Mouse (Mus musculus): Measurements from ENCODE around the gene Hcrtr2. TPM values are rescaled to one million over a fixed set of nuclear protein-coding genes. Genes with fewer than 3 reads are reported as not detected.

Gene Hcrtr2
- polyA plus RNA-seq (2015; fragmentation: Nextera tagmentation; extraction: Ambion mirVana), result 4.1 and 6.0 TPM in 2 replicates

GRCm38 (mm10) chr9:76323756-76324155 lies at the start of gene Hcrtr2:
Gene Hcrtr2, minus strand, starts transcription at chr9:76323856.
- ATAC-seq, result peak; percentile 42
- H3K4me2 ChIP-seq (replicated peaks), result peak within 1 kb of the TSS; percentile 83
- H3K9me3 ChIP-seq, result no peaks in the 10 kb centered on the region
- H3K4me3 ChIP-seq (replicated peaks), result peak within 1 kb of the TSS; percentile 53
- WGBS, result 74% methylated on average over 6 of the region's 6 CpGs
- peak within 1 kb of the TSS; percentile 56 for H3K9ac ChIP-seq (replicated peaks)
- peaks cover 14% of the 10 kb centered on the region for H3K27me3 ChIP-seq
- H3K4me1 ChIP-seq (replicated peaks), result peaks cover 15% of the 10 kb centered on the region
- H3K27ac ChIP-seq, result no peak within 1 kb of the TSS
- no peaks in the 10 kb centered on the region for H3K36me3 ChIP-seq

DNA sequence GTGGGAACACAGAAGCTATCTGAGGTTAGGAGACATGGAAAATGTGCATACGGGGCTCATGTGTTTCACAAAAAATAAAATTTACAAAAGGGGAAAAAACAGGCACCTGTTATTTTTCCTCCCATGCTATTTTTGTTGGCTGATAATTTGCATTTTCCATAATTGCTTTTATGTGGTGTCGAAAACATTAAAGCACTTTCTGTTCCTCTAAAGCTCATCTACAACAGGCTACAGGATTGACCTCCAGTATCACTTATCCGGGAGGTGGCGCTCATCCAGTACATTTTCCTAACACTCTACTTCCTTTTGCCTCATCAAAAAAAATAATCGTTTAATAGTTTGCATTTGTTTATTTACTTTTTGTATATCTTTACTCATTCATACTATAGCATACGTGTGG lies 41.2 kb upstream of the Hcrtr2 start:
- Histone ChIP-seq H3K9me3 (no peaks in the 10 kb centered on the region), H3K27ac (no peak overlapping the region), H3K4me3 (replicated peaks) (no peak overlapping the region), H3K4me2 (replicated peaks) (no peak overlapping the region), H3K27me3 (no peaks in the 10 kb centered on the region), H3K4me1 (replicated peaks) (no peaks in the 10 kb centered on the region), H3K9ac (replicated peaks) (no peak overlapping the region), H3K36me3 (no peaks in the 10 kb centered on the region)
- WGBS, result 88% methylated on average over 6 of the region's 6 CpGs
- no peak for ATAC-seq

- no peak overlapping the region for H3K27ac ChIP-seq
- ATAC-seq, result no peak
- H3K9me3 ChIP-seq, result no peaks in the 10 kb centered on the region
- no peaks in the 10 kb centered on the region for H3K36me3 ChIP-seq
- H3K4me2 ChIP-seq (replicated peaks), result no peak overlapping the region
- no peak overlapping the region for H3K4me3 ChIP-seq (replicated peaks)
- no peaks in the 10 kb centered on the region for H3K4me1 ChIP-seq (replicated peaks)
- no peak overlapping the region for H3K9ac ChIP-seq (replicated peaks)
- H3K27me3 ChIP-seq, result no peaks in the 10 kb centered on the region
Measured at GRCm38 (mm10) chr9:76360374-76360773, 36.7 kb upstream of the Hcrtr2 start.

DNA sequence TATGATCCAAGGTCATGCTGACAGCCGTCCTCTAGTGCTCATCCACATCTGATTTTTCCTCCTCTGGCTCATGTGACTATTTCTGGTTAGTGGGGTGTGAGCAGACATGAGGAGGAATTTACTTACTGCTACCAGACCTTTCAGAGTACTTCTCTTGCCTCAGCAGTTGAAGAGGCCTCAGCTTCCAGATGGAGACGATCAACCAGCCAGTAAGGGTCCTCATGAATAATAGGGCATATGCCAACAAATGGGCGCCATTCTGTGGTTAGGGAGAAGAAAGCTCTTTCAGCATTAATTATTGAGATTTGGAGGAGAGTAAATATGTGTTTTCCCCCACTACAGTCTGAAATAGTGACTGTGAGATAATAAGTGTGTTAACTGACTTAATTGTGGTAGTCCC lies 28.7 kb upstream of the Hcrtr2 start:
- no peak overlapping the region for H3K9ac ChIP-seq (replicated peaks)
- H3K4me2 ChIP-seq (replicated peaks), result no peak overlapping the region
- H3K4me3 ChIP-seq (replicated peaks), result no peak overlapping the region
- H3K27ac ChIP-seq, result no peak overlapping the region
- ATAC-seq, result peak; percentile 53; the same call in 1 of the 2 replicates
- no peaks in the 10 kb centered on the region for H3K9me3 ChIP-seq
- H3K36me3 ChIP-seq, result no peaks in the 10 kb centered on the region
- no peaks in the 10 kb centered on the region for H3K27me3 ChIP-seq
- 63% methylated on average over 3 of the region's 3 CpGs for WGBS
- no peaks in the 10 kb centered on the region for H3K4me1 ChIP-seq (replicated peaks)

DNA sequence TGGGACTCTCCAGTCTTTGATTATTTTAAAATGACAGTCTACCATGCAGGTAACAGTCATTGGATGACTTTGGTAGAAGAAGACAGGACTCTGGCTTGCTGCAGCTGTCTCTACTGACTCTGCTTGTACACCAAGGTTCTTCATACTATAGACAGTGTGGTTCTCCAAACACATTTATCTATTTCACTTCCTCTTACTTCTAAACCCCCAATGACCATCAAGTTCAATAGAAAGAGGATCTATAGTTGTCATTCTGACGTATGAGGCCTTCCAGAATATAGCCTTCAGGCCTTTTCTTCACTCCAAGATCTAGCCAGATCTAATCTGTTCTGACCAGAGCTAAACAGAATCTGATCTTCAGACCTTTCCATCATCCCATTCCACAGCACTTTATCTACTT lies 23.6 kb upstream of the Hcrtr2 start:
- H3K27me3 ChIP-seq, result no peaks in the 10 kb centered on the region

DNA sequence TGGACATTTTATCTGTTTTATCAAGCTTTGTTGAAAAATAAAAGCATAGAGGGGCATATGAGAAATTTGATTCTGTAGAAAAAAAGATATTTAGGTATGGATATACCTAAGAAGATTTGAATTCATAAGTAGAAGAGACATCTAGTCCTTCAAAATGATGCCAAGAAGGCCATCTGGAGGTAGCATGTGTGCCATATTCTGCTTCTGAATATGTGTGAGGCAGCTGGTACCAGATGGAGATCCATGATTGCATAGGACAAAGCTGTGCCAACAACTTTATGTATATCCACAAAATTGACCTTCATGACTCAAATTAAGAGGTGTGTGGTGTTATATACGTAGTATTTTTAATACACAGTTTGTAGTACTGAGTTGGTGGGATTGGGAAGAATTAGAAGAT lies 7.4 kb upstream of the Hcrtr2 start:
- no peaks in the 10 kb centered on the region for H3K27me3 ChIP-seq
- H3K4me1 ChIP-seq (replicated peaks), result no peaks in the 10 kb centered on the region
- H3K4me3 ChIP-seq (replicated peaks), result no peak overlapping the region
- H3K4me2 ChIP-seq (replicated peaks), result no peak overlapping the region
- H3K36me3 ChIP-seq, result no peaks in the 10 kb centered on the region
- no peaks in the 10 kb centered on the region; the same call in 1 of the 2 replicates for H3K9me3 ChIP-seq
- H3K27ac ChIP-seq, result no peak overlapping the region
- no peak for ATAC-seq
- 74% methylated on average over 1 of the region's 1 CpGs for WGBS
- no peak overlapping the region for H3K9ac ChIP-seq (replicated peaks)

More for the DNA sequence above, 23.6 kb upstream of the Hcrtr2 start:
- Histone ChIP-seq H3K4me3 (replicated peaks) (no peak overlapping the region), H3K4me2 (replicated peaks) (no peak overlapping the region), H3K9ac (replicated peaks) (no peak overlapping the region), H3K9me3 (no peaks in the 10 kb centered on the region), H3K27ac (no peak overlapping the region), H3K4me1 (replicated peaks) (no peaks in the 10 kb centered on the region), H3K36me3 (no peaks in the 10 kb centered on the region)
- ATAC-seq, result no peak
- WGBS, result 100% methylated on average over 1 of the region's 1 CpGs

DNA sequence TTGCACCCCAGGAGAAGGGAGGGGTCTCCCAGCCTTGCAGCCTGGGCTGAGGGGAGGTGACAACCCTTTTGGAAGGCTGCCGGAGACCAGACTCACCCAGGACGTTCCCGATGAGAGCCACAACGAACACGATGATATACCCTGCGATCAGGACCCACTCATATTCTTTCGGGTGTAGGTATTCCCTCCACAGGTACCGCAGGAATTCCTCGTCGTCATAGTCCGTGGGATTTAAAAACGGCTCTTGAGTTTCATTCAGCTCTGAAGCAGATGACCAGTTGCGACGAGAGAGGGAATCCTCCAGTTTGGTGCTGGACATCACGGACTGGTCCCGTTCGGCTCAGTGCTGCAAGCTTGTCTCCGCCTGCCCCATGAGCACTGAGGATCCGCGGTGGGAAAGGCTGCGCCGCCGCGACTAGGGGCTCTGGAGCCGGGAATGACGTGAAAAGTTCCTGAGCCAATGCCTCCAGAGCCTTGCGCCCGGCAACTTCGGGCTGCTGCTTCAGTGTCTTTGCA lies 412 bp downstream of the Hcrtr2 start:
- peaks cover 15% of the 10 kb centered on the region for H3K4me1 ChIP-seq (replicated peaks)
- H3K27ac ChIP-seq, result no peak overlapping the region
- H3K27me3 ChIP-seq, result peaks cover 14% of the 10 kb centered on the region
- ATAC-seq, result peak; percentile 83
- H3K36me3 ChIP-seq, result no peaks in the 10 kb centered on the region
- peak overlapping the region; percentile 53 for H3K4me3 ChIP-seq (replicated peaks)
- no peaks in the 10 kb centered on the region for H3K9me3 ChIP-seq
- WGBS, result under 1% methylated on average over 29 of the region's 29 CpGs
- H3K9ac ChIP-seq (replicated peaks), result peak overlapping the region; percentile 56
- H3K4me2 ChIP-seq (replicated peaks), result peak overlapping the region; percentile 83

DNA sequence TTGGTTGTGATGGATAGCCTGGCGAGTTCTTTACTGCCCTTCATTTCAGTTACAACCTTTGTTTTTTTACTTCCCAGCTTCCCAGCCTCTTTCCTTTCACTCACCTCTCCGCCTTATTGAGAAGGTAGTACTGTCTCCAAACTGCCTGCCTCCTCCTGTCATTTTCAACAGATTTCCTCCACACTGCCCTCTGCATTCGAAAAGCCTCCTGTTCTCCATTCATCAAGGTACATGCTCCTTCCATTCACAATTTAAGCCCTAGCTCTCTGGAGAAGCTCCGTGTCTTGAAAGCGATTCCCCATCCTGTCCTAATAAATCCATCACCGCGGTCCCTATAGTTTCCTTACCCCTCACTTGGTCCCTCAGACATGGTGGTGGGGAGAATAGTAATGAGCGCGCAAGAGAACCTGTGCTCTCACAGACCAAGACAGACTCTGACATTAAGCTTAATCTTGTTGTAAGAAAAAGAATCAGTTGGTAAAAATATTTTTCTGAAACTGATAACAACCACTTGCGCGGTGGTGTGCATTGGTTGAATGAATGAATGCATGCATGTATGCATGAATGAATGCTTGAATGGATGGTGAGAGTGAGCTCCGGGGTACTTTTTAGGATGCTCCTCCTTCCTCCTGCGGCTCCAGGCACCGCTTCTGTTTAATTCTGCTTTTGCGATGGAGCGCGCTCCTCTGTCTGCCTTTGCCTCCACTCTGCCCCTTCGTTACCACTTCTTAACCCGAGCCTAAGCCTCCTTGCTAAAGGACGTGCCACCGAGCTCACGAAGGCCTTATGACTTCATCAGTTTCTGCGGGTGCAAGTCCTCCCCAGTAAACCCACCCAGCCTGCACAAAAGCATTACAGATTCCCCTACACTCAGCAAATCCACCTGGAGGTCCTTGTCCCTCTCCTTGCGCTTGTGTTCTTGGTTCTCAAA lies 1.3 kb downstream of the Hcrtr2 start:
- WGBS, result 4% methylated on average over 24 of the region's 24 CpGs
- H3K4me3 ChIP-seq (replicated peaks), result peak overlapping the region; percentile 53
- peak overlapping the region; percentile 56 for H3K9ac ChIP-seq (replicated peaks)
- H3K9me3 ChIP-seq, result no peaks in the 10 kb centered on the region
- H3K4me2 ChIP-seq (replicated peaks), result peak overlapping the region; percentile 83
- H3K27me3 ChIP-seq, result peaks cover 14% of the 10 kb centered on the region
- ATAC-seq, result peak; percentile 71
- H3K36me3 ChIP-seq, result no peaks in the 10 kb centered on the region
- H3K27ac ChIP-seq, result no peak overlapping the region
- H3K4me1 ChIP-seq (replicated peaks), result peaks cover 15% of the 10 kb centered on the region

- Histone ChIP-seq H3K27ac (no peak overlapping the region), H3K36me3 (no peaks in the 10 kb centered on the region), H3K27me3 (peaks cover 14% of the 10 kb centered on the region), H3K9me3 (no peaks in the 10 kb centered on the region), H3K4me1 (replicated peaks) (peaks cover 15% of the 10 kb centered on the region), H3K4me3 (replicated peaks) (peak overlapping the region; percentile 53), H3K4me2 (replicated peaks) (peak overlapping the region; percentile 83), H3K9ac (replicated peaks) (no peak overlapping the region)
- no peak for ATAC-seq
- WGBS, result 88% methylated on average over 4 of the region's 4 CpGs
Measured at GRCm38 (mm10) chr9:76321589-76321988, 2.1 kb downstream of the Hcrtr2 start.

DNA sequence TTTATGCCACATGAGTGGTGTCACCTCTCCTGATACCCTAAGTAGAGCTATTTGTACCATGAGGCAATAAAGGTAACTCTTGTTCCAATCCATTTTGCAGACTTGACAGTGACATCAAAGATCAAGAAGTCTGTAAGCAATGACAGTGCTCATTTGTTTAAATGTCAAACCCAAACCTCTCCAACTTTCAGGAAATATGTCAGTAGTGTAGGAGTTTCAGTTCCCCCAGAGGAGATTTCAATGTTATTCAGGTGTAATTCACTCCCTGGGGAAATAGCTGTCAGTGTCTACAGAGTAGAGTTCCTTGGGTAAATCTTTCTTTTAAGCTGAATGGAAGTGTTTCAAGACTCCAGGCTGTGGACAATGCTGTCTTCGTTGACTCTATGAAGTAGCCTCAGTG lies 2.9 kb downstream of the Hcrtr2 start:
- WGBS, result 73% methylated on average over 1 of the region's 1 CpGs
- H3K36me3 ChIP-seq, result no peaks in the 10 kb centered on the region
- no peak overlapping the region for H3K4me3 ChIP-seq (replicated peaks)
- H3K9ac ChIP-seq (replicated peaks), result no peak overlapping the region
- peaks cover 15% of the 10 kb centered on the region for H3K4me1 ChIP-seq (replicated peaks)
- ATAC-seq, result no peak
- H3K27me3 ChIP-seq, result peaks cover 14% of the 10 kb centered on the region
- 0 out of 2 replicates have a peak overlapping the region, but pooled peaks have one; percentile 5 for H3K4me2 ChIP-seq (replicated peaks)
- H3K27ac ChIP-seq, result no peak overlapping the region
- H3K9me3 ChIP-seq, result no peaks in the 10 kb centered on the region

DNA sequence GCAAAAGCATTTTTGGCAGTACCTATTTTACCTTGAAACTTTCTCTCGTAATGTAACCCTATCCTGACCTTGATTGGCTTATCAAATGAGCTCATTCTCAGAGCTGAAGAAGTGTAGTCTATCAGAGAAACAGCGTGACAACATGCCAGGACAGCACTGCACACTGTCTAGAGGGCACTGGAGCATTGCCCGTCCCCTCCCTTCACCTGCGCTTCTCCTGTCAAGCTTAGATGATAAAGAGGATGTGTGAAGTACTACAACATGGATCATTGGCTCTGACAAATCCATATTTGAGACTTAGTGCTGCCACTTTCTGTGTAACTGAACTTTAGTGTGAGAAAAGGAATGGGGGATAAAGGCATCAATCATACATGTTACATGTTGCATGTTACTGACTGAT lies 5.4 kb downstream of the Hcrtr2 start:
- H3K4me1 ChIP-seq (replicated peaks), result peaks cover 15% of the 10 kb centered on the region
- WGBS, result 87% methylated on average over 4 of the region's 4 CpGs
- H3K36me3 ChIP-seq, result no peaks in the 10 kb centered on the region
- H3K4me3 ChIP-seq (replicated peaks), result no peak overlapping the region
- peaks cover 7% of the 10 kb centered on the region for H3K27me3 ChIP-seq
- no peak overlapping the region for H3K9ac ChIP-seq (replicated peaks)
- no peak overlapping the region for H3K27ac ChIP-seq
- H3K9me3 ChIP-seq, result no peaks in the 10 kb centered on the region
- no peak for ATAC-seq
- H3K4me2 ChIP-seq (replicated peaks), result no peak overlapping the region

GRCm38 (mm10) chr9:76315096-76315495 lies 8.6 kb downstream of the Hcrtr2 start:
- H3K27ac ChIP-seq, result no peak overlapping the region

More at GRCm38 (mm10) chr9:76315096-76315495, 8.6 kb downstream of the Hcrtr2 start:
- Histone ChIP-seq H3K4me3 (replicated peaks) (no peak overlapping the region), H3K9me3 (no peaks in the 10 kb centered on the region), H3K4me2 (replicated peaks) (no peak overlapping the region), H3K9ac (replicated peaks) (no peak overlapping the region), H3K27me3 (no peaks in the 10 kb centered on the region), H3K36me3 (no peaks in the 10 kb centered on the region), H3K4me1 (replicated peaks) (no peaks in the 10 kb centered on the region)
- ATAC-seq, result no peak
